Mouse (Mus musculus): ENCODE data around the gene Zfyve19. TPM values are rescaled to one million over a fixed set of nuclear protein-coding genes. Genes with fewer than 3 reads are reported as not detected.

Zfyve19 gene
- 36.8 TPM for polyA plus RNA-seq (2014; fragmentation: Illumina TruSeq; extraction: RNeasy Lipid Tissue Mini Kit (QIAGEN cat#74804); ENCODE audit: low read depth, low replicate concordance)

GRCm38 (mm10) chr2:119208344-119209175 is at the start of gene Zfyve19, which contains the start of gene Dnajc17:
TSS of gene Zfyve19 (plus strand) at chr2:119208617.
TSS of gene Dnajc17 (minus strand) at chr2:119208795.

GRCm38 (mm10) chr2:119166901-119167865 is 41.2 kb upstream of the Zfyve19 start, which contains the start of gene Gchfr:
TSS of gene Gchfr (plus strand) at chr2:119167773.

GRCm38 (mm10) chr2:119173991-119174651 is 34.3 kb upstream of the Zfyve19 start, which contains the start of gene Gm14137:
TSS of gene Gm14137 (plus strand) at chr2:119174509.

GRCm38 (mm10) chr2:119229775-119230704 is 21.6 kb downstream of the Zfyve19 start, which contains the start of gene Ppp1r14d:
TSS of gene Ppp1r14d (minus strand) at chr2:119229906.

GRCm38 (mm10) chr2:119237210-119237870 is 28.9 kb downstream of the Zfyve19 start, which contains the start of gene Spint1:
TSS of gene Spint1 (plus strand) at chr2:119237362.

Other genes starting within 250 kb of the Zfyve19 start
- gene Ccdc32, start 179.2 kb upstream of the Zfyve19 start, polyA plus RNA-seq (2014; fragmentation: Illumina TruSeq; extraction: RNeasy Lipid Tissue Mini Kit (QIAGEN cat#74804); ENCODE audit: low read depth, low replicate concordance) = 14.2 TPM
- gene Rpusd2, start 173.8 kb upstream of the Zfyve19 start, polyA plus RNA-seq (2014; fragmentation: Illumina TruSeq; extraction: RNeasy Lipid Tissue Mini Kit (QIAGEN cat#74804); ENCODE audit: low read depth, low replicate concordance) = 2.4 TPM
- gene Knl1, start 161.5 kb upstream of the Zfyve19 start, polyA plus RNA-seq (2014; fragmentation: Illumina TruSeq; extraction: RNeasy Lipid Tissue Mini Kit (QIAGEN cat#74804); ENCODE audit: low read depth, low replicate concordance) = 0.26 TPM
- gene Rad51, start 95.8 kb upstream of the Zfyve19 start, polyA plus RNA-seq (2014; fragmentation: Illumina TruSeq; extraction: RNeasy Lipid Tissue Mini Kit (QIAGEN cat#74804); ENCODE audit: low read depth, low replicate concordance) = 0.98 TPM
- 34.6 TPM for gene Rmdn3, start 51.6 kb upstream of the Zfyve19 start, polyA plus RNA-seq (2014; fragmentation: Illumina TruSeq; extraction: RNeasy Lipid Tissue Mini Kit (QIAGEN cat#74804); ENCODE audit: low read depth, low replicate concordance)
- 9.1 TPM for gene Gchfr, start 40.8 kb upstream of the Zfyve19 start, polyA plus RNA-seq (2014; fragmentation: Illumina TruSeq; extraction: RNeasy Lipid Tissue Mini Kit (QIAGEN cat#74804); ENCODE audit: low read depth, low replicate concordance)
- not detected for gene Gm14137, start 34.1 kb upstream of the Zfyve19 start, polyA plus RNA-seq (2014; fragmentation: Illumina TruSeq; extraction: RNeasy Lipid Tissue Mini Kit (QIAGEN cat#74804); ENCODE audit: low read depth, low replicate concordance)
- 26.7 TPM for gene Dnajc17, start 178 bp downstream of the Zfyve19 start, polyA plus RNA-seq (2014; fragmentation: Illumina TruSeq; extraction: RNeasy Lipid Tissue Mini Kit (QIAGEN cat#74804); ENCODE audit: low read depth, low replicate concordance)
- gene Ppp1r14d, start 21.3 kb downstream of the Zfyve19 start, polyA plus RNA-seq (2014; fragmentation: Illumina TruSeq; extraction: RNeasy Lipid Tissue Mini Kit (QIAGEN cat#74804); ENCODE audit: low read depth, low replicate concordance) = 1.9 TPM
- gene Spint1, start 28.7 kb downstream of the Zfyve19 start, polyA plus RNA-seq (2014; fragmentation: Illumina TruSeq; extraction: RNeasy Lipid Tissue Mini Kit (QIAGEN cat#74804); ENCODE audit: low read depth, low replicate concordance) = 42.5 TPM
- gene Rhov, start 62.7 kb downstream of the Zfyve19 start, polyA plus RNA-seq (2014; fragmentation: Illumina TruSeq; extraction: RNeasy Lipid Tissue Mini Kit (QIAGEN cat#74804); ENCODE audit: low read depth, low replicate concordance) = 0.47 TPM
- 13.0 TPM for gene Vps18, start 80.1 kb downstream of the Zfyve19 start, polyA plus RNA-seq (2014; fragmentation: Illumina TruSeq; extraction: RNeasy Lipid Tissue Mini Kit (QIAGEN cat#74804); ENCODE audit: low read depth, low replicate concordance)
- 7.1 TPM for gene Dll4, start 117.2 kb downstream of the Zfyve19 start, polyA plus RNA-seq (2014; fragmentation: Illumina TruSeq; extraction: RNeasy Lipid Tissue Mini Kit (QIAGEN cat#74804); ENCODE audit: low read depth, low replicate concordance)
- 6.6 TPM for gene Chac1, start 142.6 kb downstream of the Zfyve19 start, polyA plus RNA-seq (2014; fragmentation: Illumina TruSeq; extraction: RNeasy Lipid Tissue Mini Kit (QIAGEN cat#74804); ENCODE audit: low read depth, low replicate concordance)